Mouse (Mus musculus) gonadal fat pad, adult 2 months (tissue): ENCODE results near the gene Olfr799. TPM values are rescaled to one million over a fixed set of nuclear protein-coding genes. Genes with fewer than 3 reads are reported as not detected.

Source experiments
- DNase-seq: peaks from one replicate; pipeline ENCODE4 v3.0.0-alpha.2; 2012; ENCODE audit warnings: low read depth
- polyA plus RNA-seq: library from polyadenylated mRNA; depleted of rRNA; stranded (reverse); fragments of >200 nt; gene quantifications from 2 replicates; pipeline ENCODE4 v1.2.3, GENCODE M21; 2012; rRNA removed

The Olfr799 gene
- not detected in 2 replicates for polyA plus RNA-seq

DNA sequence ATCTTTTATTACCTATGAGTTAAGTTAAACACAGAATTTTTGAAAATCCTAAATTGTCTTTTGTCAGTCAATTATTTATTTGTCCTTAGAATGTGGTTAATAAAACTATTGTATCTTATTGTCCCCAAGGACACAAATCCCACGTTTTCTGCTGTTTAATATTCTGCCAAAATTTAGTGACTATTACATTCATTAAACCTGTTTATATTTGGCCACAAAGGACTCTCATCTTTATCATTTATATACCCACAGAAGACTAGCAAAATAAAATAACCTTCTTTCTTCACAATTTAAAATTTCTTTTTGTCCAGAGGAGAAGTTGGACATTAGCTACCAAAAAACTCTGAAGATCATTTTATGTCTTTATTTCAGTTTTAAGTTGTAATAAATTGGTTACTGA is at the start of gene Olfr799:
TSS of gene Olfr799 (plus strand) at position 301 of the 400 bp plus-strand sequence.
- no peak for DNase-seq

DNA sequence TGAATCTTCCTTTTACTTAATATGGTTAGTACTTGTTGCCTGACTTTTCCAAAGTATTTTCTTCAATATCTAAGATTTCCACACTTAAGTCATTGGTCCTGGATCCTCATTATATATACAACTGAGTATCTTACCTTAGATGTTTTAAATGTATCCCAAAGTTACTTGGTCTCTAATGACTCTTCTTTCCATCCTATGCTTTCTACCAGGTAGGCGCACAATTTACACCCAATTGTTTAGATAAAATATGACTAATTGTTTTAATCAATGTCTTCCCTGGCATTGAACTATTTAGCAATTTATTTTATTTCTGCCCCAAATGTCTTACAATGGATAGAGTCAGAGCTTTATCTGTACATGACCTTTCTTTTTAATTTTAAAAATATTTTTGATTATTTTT is 24.8 kb upstream of the Olfr799 start, which contains the start of gene Olfr796:
TSS of gene Olfr796 (minus strand) at position 101 of the 400 bp plus-strand sequence.
- no peak for DNase-seq

DNA sequence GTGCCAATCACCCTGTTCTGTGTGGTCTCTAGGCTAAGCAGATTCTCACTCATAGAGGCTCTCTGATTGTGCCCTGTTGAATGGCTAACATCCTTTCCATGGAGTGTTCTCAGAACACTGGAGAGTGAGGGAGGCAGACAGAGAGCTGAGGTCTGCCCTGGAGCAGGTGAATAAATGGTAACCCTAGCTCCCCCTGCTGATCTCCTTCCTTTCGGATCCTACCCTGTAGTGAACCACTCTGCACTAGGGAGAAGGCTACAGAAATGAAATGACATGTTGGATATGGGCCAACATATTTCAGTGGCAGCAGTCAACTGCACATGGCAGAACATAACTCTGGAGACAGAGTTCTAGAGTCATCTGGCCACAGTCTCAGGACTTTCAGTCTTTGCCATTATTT is 15.6 kb upstream of the Olfr799 start:
- no peak for DNase-seq

DNA sequence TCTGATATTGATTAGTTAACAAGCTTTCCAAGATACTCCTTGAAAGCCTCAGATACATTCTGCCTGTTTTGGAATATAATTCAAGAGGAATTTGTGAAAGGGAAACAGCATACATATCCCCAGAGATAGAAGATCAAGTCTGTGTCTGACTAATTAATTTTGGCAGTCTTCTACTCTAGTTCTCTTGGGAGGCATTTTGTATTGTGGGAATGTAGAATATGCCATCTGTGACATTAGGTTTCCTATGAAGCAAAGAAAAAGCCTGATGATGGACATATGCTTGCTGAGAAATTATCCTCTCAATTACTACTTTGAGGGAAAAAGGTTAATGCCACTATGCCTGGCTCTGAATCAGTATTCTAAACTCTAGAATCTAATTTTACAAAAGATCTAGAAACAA is 14.0 kb upstream of the Olfr799 start:
- no peak for DNase-seq

DNA sequence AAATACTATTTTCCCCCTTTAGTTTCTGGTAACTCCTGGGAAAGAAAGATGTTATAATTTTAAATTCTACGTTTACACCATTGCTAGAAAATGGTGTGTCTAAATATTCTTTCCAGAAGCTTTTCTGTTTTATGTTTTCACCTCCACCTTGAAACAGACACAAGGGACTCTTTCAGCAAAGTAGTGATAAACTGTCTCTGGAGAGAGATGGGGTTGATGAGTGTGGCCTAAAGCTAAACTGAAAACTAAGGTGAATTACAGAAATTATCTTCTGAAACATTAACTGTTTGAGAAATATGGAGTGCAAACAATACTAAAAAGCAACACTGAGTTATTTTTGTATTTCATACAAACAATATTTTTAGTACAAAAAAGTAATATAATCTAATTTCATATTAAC is 9.4 kb upstream of the Olfr799 start, which contains the start of gene Olfr798:
TSS of gene Olfr798 (minus strand) at position 101 of the 400 bp plus-strand sequence.
- DNase-seq = no peak

DNA sequence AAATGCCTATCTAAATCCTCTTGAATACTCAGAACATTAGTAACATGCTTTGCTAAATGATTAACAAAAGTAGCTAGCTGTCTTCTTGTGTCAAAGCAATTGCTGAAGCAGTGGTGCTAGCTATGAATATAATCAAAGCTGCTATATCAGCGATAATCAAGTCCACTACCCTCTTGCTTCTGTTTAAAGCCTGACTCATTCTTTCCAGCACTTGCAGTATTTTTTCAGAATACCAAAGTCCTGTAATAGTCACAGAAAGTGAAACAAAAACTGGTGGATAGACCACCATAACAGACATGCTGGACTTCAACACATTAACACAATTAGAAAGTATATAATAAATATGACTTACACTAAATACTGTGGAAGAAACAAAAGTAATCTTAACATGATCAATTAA is 14.5 kb downstream of the Olfr799 start:
- no peak for DNase-seq

DNA sequence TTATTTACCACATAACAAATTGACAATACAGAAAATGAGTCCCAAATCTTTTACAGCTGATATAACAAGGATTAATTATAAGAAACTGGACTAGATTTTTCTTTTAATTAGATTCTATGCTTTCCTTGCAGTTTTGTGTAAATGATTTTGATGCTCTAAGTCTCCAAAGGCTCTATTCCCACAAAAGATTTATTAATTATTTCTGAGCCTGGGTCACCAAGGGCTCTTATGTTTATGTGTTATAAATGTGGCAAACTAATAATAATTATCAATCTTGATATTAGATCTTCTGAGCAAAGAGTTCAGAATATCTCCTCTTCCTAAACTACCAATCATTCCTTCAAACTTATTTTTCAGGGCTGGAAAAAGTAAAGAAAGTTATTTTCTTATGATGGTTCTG is 20.1 kb downstream of the Olfr799 start, which contains the start of gene Olfr800:
TSS of gene Olfr800 (plus strand) at position 301 of the 400 bp plus-strand sequence.
- no peak for DNase-seq

GRCm38 (mm10) chr10:129673765-129674164 is 36.5 kb downstream of the Olfr799 start, which contains the start of gene Olfr801:
Gene Olfr801 (minus strand): TSS chr10:129673865.
- DNase-seq = no peak

DNA sequence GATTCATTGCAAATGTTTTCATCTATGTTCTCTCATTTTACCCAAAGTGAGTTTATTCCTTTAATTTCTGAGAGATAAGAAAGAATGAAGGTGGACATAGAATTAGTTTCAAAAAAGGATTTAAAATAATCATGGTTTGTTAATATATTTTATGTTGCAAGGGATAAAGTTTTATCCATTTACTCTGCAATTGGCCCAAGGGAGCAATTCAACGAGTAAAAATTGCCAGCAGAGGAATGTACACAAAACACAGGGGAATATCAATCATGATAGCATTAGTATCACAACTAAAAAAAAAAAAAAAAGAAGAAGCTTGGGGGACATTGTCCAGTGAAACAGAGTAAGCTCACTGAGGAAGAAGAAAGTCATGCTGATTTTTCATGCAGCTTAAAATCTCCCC is 50.8 kb downstream of the Olfr799 start, which contains the start of gene Olfr802:
TSS of gene Olfr802 (minus strand) at position 101 of the 400 bp plus-strand sequence.
- DNase-seq = no peak

DNA sequence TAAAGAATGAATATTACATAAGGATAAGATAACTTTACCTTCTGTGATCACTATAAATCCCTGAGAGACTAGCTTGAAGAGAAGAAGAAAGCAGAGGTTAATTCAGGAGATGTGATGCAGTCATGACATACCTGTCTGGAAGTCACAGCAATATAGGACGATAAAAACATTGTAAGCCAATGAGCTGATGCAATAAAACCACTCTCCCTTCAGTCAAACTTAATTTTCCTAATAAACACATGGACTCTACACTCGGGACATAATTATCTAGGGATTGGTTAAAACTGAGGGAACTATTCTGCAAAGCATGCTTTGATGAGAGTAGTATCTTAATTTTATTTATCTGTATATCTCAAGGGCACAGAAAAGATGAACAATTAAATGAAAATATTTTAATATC is 56.9 kb downstream of the Olfr799 start, which contains the start of gene Olfr803:
TSS of gene Olfr803 (minus strand) at position 101 of the 400 bp plus-strand sequence.
- no peak for DNase-seq

Other genes starting within 250 kb of the Olfr799 start
- gene Olfr785, start 232.1 kb upstream of the Olfr799 start, polyA plus RNA-seq = not detected in 2 replicates
- gene Olfr786, start 210.2 kb upstream of the Olfr799 start, polyA plus RNA-seq = not detected in 2 replicates
- gene Olfr787, start 175.6 kb upstream of the Olfr799 start, polyA plus RNA-seq = not detected in 2 replicates
- not detected in 2 replicates for gene Olfr788, start 166.5 kb upstream of the Olfr799 start, polyA plus RNA-seq
- gene Olfr789, start 152.7 kb upstream of the Olfr799 start, polyA plus RNA-seq = not detected in 2 replicates
- gene Olfr790, start 139.0 kb upstream of the Olfr799 start, polyA plus RNA-seq = not detected in 2 replicates
- gene Olfr791, start 115.7 kb upstream of the Olfr799 start, polyA plus RNA-seq = not detected in 2 replicates
- not detected in 2 replicates for gene Olfr792, start 98.3 kb upstream of the Olfr799 start, polyA plus RNA-seq
- not detected in 2 replicates for gene Olfr794, start 69.8 kb upstream of the Olfr799 start, polyA plus RNA-seq
- not detected in 2 replicates for gene Olfr796, start 24.9 kb upstream of the Olfr799 start, polyA plus RNA-seq
- not detected in 2 replicates for gene Olfr798, start 9.6 kb upstream of the Olfr799 start, polyA plus RNA-seq
- gene Olfr800, start 20.2 kb downstream of the Olfr799 start, polyA plus RNA-seq = not detected in 2 replicates
- gene Olfr801, start 36.4 kb downstream of the Olfr799 start, polyA plus RNA-seq = not detected in 2 replicates
- not detected in 2 replicates for gene Olfr802, start 50.7 kb downstream of the Olfr799 start, polyA plus RNA-seq
- not detected in 2 replicates for gene Olfr803, start 56.8 kb downstream of the Olfr799 start, polyA plus RNA-seq
- not detected in 2 replicates for gene Olfr804, start 65.7 kb downstream of the Olfr799 start, polyA plus RNA-seq
- gene Olfr805, start 91.9 kb downstream of the Olfr799 start, polyA plus RNA-seq = not detected in 2 replicates
- gene Olfr806, start 104.4 kb downstream of the Olfr799 start, polyA plus RNA-seq = not detected in 2 replicates
- not detected in 2 replicates for gene Olfr807, start 120.3 kb downstream of the Olfr799 start, polyA plus RNA-seq
- gene Olfr808, start 128.0 kb downstream of the Olfr799 start, polyA plus RNA-seq = not detected in 2 replicates
- gene Olfr809, start 137.2 kb downstream of the Olfr799 start, polyA plus RNA-seq = not detected in 2 replicates
- not detected in 2 replicates for gene Olfr810, start 157.4 kb downstream of the Olfr799 start, polyA plus RNA-seq
- gene Olfr811, start 166.9 kb downstream of the Olfr799 start, polyA plus RNA-seq = not detected in 2 replicates
- not detected in 2 replicates for gene Olfr812, start 208.6 kb downstream of the Olfr799 start, polyA plus RNA-seq
- gene Olfr813, start 217.9 kb downstream of the Olfr799 start, polyA plus RNA-seq = not detected in 2 replicates
- not detected in 2 replicates for gene Olfr814, start 242.4 kb downstream of the Olfr799 start, polyA plus RNA-seq